Mouse (Mus musculus): ENCODE measurements around the gene Relb. TPM values are rescaled to one million over a fixed set of nuclear protein-coding genes. Genes with fewer than 3 reads are reported as not detected.
"Not testable (repeated sequence)": the region's sequence is repeated elsewhere in the genome, so short reads cannot be mapped to it uniquely, and the experiment has no call there.

Relb gene
- total and polyA plus RNA-seq, 3 experiments = 44.0 to 59.6 (median 58.1) TPM

DNA sequence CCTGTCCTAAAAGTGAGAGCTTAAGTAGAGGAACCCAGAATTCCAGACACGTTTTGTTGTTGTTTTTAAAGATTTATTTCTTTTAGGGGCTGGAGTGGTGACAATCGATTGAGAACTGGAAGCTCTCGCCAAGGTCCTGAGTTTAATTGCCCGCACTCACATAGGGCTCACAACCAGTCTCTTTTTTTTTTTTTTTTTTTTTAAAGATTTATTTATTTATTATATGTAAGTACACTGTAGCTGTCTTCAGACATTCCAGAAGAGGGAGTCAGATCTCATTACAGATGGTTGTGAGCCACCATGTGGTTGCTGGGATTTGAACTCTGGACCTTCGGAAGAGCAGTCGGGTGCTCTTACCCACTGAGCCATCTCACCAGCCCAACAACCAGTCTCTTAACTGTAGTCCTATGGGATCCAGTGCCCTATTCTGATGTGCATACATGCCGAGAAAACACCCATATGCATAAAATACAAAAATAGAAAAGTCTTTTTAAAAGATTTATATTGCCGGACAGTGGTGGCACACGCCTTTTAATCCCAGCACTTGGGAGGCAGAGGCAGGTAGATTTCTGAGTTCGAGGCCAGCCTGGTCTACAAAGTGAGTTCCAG lies 24.5 kb downstream of the Relb start:
- peaks cover 37 to 70% of the 10 kb centered on the region in 2 experiments for H3K36me3 ChIP-seq (replicated peaks in 1 of 2; ENCODE audit: control insufficient read depth in 1 of 2, insufficient read depth in 1 of 2, low read length in 1 of 2)
- H3K9me3 ChIP-seq (replicated peaks; ENCODE audit: low read length); H3K27me3 ChIP-seq (replicated peaks); H3K27ac ChIP-seq (ENCODE audit: insufficient read depth, low read depth); H3K4me2 ChIP-seq (ENCODE audit: insufficient read depth, low read depth, poor library complexity, severe bottlenecking); in situ Hi-C loops (cut with MboI; ENCODE audit: low pct_ligation_motif_present, low pct_unique_long_range_greater_than_20kb, low sequenced_read_pairs); H3K9ac ChIP-seq (ENCODE audit: insufficient read depth, low read depth); dilution Hi-C loops (cut with MboI; ENCODE audit: extremely low pct_ligation_motif_present, extremely low pct_unique_long_range_greater_than_20kb, low sequenced_read_pairs); DNase-seq (ENCODE audit: extremely low read depth): not testable (repeated sequence)
- H3K79me2 ChIP-seq (replicated peaks; ENCODE audit: control insufficient read depth, extremely low read depth, insufficient read depth, poor library complexity, severe bottlenecking) = peaks cover 35% of the 10 kb centered on the region
- H3K4me3 ChIP-seq (replicated peaks in 1 of 3; ENCODE audit: low read depth in 2 of 3, low read length in 2 of 3, poor library complexity in 1 of 3) = peak overlapping the region in 2 of 3 experiments; percentile 28 to 99
- TF ChIP-seq TBP (conservative IDR thresholded peaks at IDR 0.05; ENCODE audit: low read depth, low read length) (peak; percentile 74), ZNF384 (IDR thresholded peaks at IDR 0.05; ENCODE audit: low read depth, low read length) (peak; percentile 71)
- peaks cover 11 to 35% of the 10 kb centered on the region in 2 experiments; a peak in 3 of 4 replicates for H3K4me1 ChIP-seq (ENCODE audit: control insufficient read depth in 1 of 2, insufficient read depth in 2 of 2)

DNA sequence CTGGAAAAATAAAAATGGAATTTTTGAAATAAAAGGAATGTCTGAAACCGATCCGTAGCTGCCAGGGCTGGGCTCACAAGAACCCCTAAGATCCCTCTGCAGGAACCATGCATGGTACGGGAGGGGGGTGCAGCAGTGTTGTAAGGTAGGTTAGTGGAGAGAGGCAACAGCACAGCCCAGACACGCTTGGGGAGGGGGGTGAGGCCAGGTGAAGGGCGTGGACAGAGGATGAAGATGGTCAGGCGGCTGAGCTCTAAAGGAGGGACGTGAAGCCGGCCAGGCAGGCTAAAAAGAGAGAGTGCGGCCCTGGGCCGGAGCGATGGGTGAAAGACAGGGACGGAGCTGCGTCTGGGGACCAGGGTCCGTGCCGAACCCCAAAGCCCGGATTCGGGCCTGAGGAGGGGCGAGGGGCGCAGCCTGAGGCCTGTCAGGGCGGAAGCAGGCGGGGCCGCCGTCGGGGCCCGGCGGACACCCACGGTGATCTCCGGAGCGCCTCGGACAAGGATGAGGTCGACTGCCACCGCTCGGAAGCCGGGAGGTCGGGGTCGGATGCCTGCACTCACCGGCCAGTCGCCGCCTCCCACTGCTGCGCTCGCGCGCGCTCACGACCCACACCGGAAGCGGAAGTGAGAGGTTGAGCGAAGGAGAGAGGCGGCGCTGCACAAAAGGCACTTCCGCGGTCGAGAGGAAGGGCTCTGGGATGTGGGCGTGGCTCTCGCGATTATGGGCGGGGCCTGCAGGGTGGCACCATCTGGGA lies 25.2 kb downstream of the Relb start, which contains the start of gene Clasrp:
Gene Clasrp (minus strand): TSS at position 638 of the 757 bp plus-strand sequence.
- peak within 1 kb of the TSS; percentile 97 for H3K4me2 ChIP-seq (ENCODE audit: insufficient read depth, low read depth, poor library complexity, severe bottlenecking)
- H3K27me3 ChIP-seq (replicated peaks) = no peaks in the 10 kb centered on the region
- peaks cover 37% of the 10 kb centered on the region for H3K79me2 ChIP-seq (replicated peaks; ENCODE audit: control insufficient read depth, extremely low read depth, insufficient read depth, poor library complexity, severe bottlenecking)
- peak; percentile 96 for DNase-seq (ENCODE audit: extremely low read depth)
- peaks cover 39 to 72% of the 10 kb centered on the region in 2 experiments for H3K36me3 ChIP-seq (replicated peaks in 1 of 2; ENCODE audit: control insufficient read depth in 1 of 2, insufficient read depth in 1 of 2, low read length in 1 of 2)
- peak; percentile 89 for TF ChIP-seq NELFE (IDR thresholded peaks at IDR 0.05; ENCODE audit: low read depth, low read length)
- peak; percentile 77 for TF ChIP-seq TBP (conservative IDR thresholded peaks at IDR 0.05; ENCODE audit: low read depth, low read length)
- no peak for TF ChIP-seq IRF4 (IDR thresholded peaks at IDR 0.05; ENCODE audit: low read depth, low read length)
- no peak for TF ChIP-seq USF2 (conservative IDR thresholded peaks at IDR 0.05; ENCODE audit: low read depth, low read length)
- TF ChIP-seq ZMIZ1 (IDR thresholded peaks at IDR 0.05; ENCODE audit: low read depth, low read length) = peak; percentile 64; the same call in 1 of the 2 replicates
- no peak for TF ChIP-seq ZC3H11A (IDR thresholded peaks at IDR 0.05; ENCODE audit: low read depth, low read length)
- no peak for TF ChIP-seq RCOR1 (conservative IDR thresholded peaks at IDR 0.05; ENCODE audit: low read depth, low read length)
- TF ChIP-seq SMC3 (IDR thresholded peaks at IDR 0.05; ENCODE audit: low read depth, low read length) = no peak
- TF ChIP-seq BHLHE40 (IDR thresholded peaks at IDR 0.05; ENCODE audit: low read depth, low read length) = no peak
- no peak for TF ChIP-seq MAZ (IDR thresholded peaks at IDR 0.05; ENCODE audit: low read depth, low read length)
- peak; percentile 91 for TF ChIP-seq POLR2A (IDR thresholded peaks at IDR 0.05; ENCODE audit: low read depth, low read length)
- TF ChIP-seq ELF1 (IDR thresholded peaks at IDR 0.05; ENCODE audit: low read depth, low read length) = peak; percentile 99
- TF ChIP-seq MEF2A (IDR thresholded peaks at IDR 0.05; ENCODE audit: borderline replicate concordance, low read depth, low read length) = no peak
- 0 out of 2 replicates have a peak, but pooled peaks have one; percentile 21 for TF ChIP-seq CHD1 (IDR thresholded peaks at IDR 0.05; ENCODE audit: low read depth, low read length)
- peak; percentile 36; the same call in 1 of the 2 replicates for TF ChIP-seq KAT2A (IDR thresholded peaks at IDR 0.05; ENCODE audit: insufficient replicate concordance, low read length)
- TF ChIP-seq MXI1 (IDR thresholded peaks at IDR 0.05; ENCODE audit: low read depth, low read length) = peak; percentile 42; the same call in 1 of the 2 replicates
- no peak for TF ChIP-seq MAFK (IDR thresholded peaks at IDR 0.05; ENCODE audit: insufficient replicate concordance, low read length)
- 0 out of 2 replicates have a peak, but pooled peaks have one; percentile 15 for TF ChIP-seq MYC (IDR thresholded peaks at IDR 0.05; ENCODE audit: low read depth, low read length)
- TF ChIP-seq SIN3A (IDR thresholded peaks at IDR 0.05; ENCODE audit: low read length) = no peak
- peak; percentile 84 for TF ChIP-seq HCFC1 (IDR thresholded peaks at IDR 0.05; ENCODE audit: low read depth, low read length)
- no peak for TF ChIP-seq RAD21 (IDR thresholded peaks at IDR 0.05; ENCODE audit: low read depth, low read length)
- 0 out of 2 replicates have a peak, but pooled peaks have one; percentile 59 for TF ChIP-seq UBTF (IDR thresholded peaks at IDR 0.05; ENCODE audit: low read depth, low read length)
- no peak for TF ChIP-seq JUN (IDR thresholded peaks at IDR 0.05; ENCODE audit: insufficient read depth, low read depth, low read length)
- TF ChIP-seq NRF1 (IDR thresholded peaks at IDR 0.05; ENCODE audit: low read depth, low read length) = peak; percentile 76
- TF ChIP-seq CTCF (conservative IDR thresholded peaks at IDR 0.05 in 1 of 2, IDR thresholded peaks at IDR 0.05 in 1 of 2; ENCODE audit: low read depth in 2 of 2, low read length in 2 of 2) = no peak
- TF ChIP-seq TCF12 (IDR thresholded peaks at IDR 0.05; ENCODE audit: low read depth, low read length) = peak; percentile 76
- peak within 1 kb of the TSS; percentile 90 for H3K9ac ChIP-seq (ENCODE audit: insufficient read depth, low read depth)
- dilution Hi-C loops (cut with MboI; ENCODE audit: extremely low pct_ligation_motif_present, extremely low pct_unique_long_range_greater_than_20kb, low sequenced_read_pairs) (no loop called here), in situ Hi-C loops (cut with MboI; ENCODE audit: low pct_ligation_motif_present, low pct_unique_long_range_greater_than_20kb, low sequenced_read_pairs) (no loop called here)
- H3K4me1 ChIP-seq (ENCODE audit: control insufficient read depth in 1 of 2, insufficient read depth in 2 of 2) = peaks cover 11 to 42% of the 10 kb centered on the region in 2 experiments; a peak in 3 of 4 replicates
- no peaks in the 10 kb centered on the region for H3K9me3 ChIP-seq (replicated peaks; ENCODE audit: low read length)
- H3K27ac ChIP-seq (ENCODE audit: insufficient read depth, low read depth) = peak within 1 kb of the TSS; percentile 45
- peak within 1 kb of the TSS; percentile 95 to 99 (median 99) for H3K4me3 ChIP-seq (replicated peaks in 1 of 3; ENCODE audit: low read depth in 2 of 3, low read length in 2 of 3, poor library complexity in 1 of 3)
